Mouse (Mus musculus) cortical plate, adult 2 months (tissue): ENCODE measurements at regions not wholly inside any gene's neighbourhood (a gene's known extent, or its start where the extent isn't known, plus 50 kb on each side); places are given as distances from the start of the nearest gene placed in this dataset.
A peak's percentile ranks its signal among the peaks of the same experiment; 100 is the strongest.

Experiments
- H3K27ac ChIP-seq: fragments of 200-500 bp; 2 replicates; pipeline ENCODE4 v1.5.1; 2012; ENCODE audit warnings: low read length, control low read depth, inconsistent platforms; ENCODE audit not compliant: insufficient read depth
- H3K4me1 ChIP-seq: fragments of 200-500 bp; 2 replicates; pipeline ENCODE4 v1.6.1; 2011; ENCODE audit warnings: low read length; ENCODE audit not compliant: control insufficient read depth, insufficient read depth
- H3K4me3 ChIP-seq: fragments of 200-500 bp; 2 replicates; pipeline ENCODE4 v1.5.1; 2011; ENCODE audit warnings: mild to moderate bottlenecking, low read length, control low read depth; ENCODE audit not compliant: insufficient read depth
- CTCF ChIP-seq: fragments of 200-500 bp; IDR thresholded peaks from 2 replicates; pipeline ENCODE4 v1.5.1; 2011; ENCODE audit warnings: mild to moderate bottlenecking, control low read depth, low read length; ENCODE audit not compliant: insufficient read depth; ENCODE audit errors: extremely low read depth
- POLR2A ChIP-seq: fragments of 200-500 bp; IDR thresholded peaks from 2 replicates; pipeline ENCODE4 v1.6.1; 2011; ENCODE audit warnings: mild to moderate bottlenecking, low read length, control low read depth; ENCODE audit not compliant: insufficient read depth; ENCODE audit errors: extremely low read depth

DNA sequence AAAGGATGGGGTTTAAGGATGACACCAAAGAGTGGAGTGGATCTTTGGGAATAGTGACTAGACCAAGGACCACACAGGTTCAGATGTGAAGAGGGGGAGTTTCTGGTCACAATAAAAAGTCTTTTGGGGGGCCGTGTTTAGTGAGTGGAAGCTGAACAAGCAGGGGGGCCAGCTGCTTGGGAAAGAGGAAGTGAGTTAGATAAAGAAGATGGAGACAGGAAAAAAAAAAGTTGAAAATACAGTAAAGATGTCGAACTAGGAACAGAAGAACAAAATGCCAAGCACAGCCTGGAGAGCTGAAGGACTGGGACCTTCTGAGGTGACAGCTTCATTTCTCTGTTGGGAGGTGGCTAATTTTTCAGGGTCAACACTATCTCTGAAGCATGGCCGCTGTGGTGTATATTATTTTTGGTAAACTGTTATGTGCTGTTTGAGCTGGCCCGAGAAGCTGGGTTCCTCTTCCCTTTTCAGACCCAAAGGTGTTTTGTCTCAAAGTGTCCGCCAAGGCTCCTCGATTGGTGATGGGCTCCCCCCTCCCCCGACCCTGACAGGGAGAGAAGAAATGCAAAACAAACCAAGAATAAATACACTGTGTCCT, 97.1 kb downstream of the Nog start:
- no peak for TF ChIP-seq POLR2A
- TF ChIP-seq CTCF, result no peak
- H3K4me3 ChIP-seq, result no peak overlapping the region
- no peaks in the 10 kb centered on the region for H3K4me1 ChIP-seq
- H3K27ac ChIP-seq, result no peak overlapping the region

DNA sequence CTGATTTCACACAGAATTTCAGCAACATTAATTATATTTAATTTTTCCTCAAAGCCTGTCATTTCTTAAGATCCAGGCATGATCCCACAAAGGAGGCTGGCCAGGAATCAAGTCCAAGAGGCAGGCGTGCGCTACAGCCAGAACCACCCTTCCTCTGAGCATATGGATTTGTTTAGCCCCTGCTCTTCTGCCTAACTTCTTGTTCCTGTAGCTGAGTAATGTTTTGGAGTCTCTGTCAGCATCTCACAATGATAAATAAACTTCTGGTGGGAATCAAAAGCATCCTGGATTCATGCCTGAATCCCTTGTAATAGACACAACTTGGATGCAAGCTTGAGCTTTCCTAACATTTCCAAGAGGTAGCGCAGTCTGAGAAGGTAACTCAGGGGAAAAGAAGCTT, 101.7 kb downstream of the Nog start:
- TF ChIP-seq POLR2A (no peak), CTCF (no peak)
- H3K27ac ChIP-seq, result no peak overlapping the region
- H3K4me1 ChIP-seq, result no peaks in the 10 kb centered on the region
- no peak overlapping the region for H3K4me3 ChIP-seq

DNA sequence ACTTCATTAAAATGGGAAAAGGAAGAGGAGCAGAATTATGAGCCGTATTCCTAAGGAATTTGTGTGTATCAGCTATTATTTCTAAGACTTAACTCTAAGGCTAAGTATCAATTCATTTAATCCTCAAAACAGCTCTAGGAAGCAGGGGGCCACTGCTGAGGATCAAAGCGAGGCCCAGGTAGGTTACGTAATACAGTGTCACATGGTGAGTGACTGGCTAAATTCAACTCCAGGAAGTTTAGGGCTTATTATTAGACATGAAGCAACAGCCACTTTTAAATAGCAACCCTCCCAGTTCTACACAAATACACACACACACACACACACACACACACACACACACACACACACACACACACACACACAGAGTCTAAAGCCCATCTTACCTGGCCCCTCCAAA, 109.3 kb downstream of the Nog start:
- H3K4me1 ChIP-seq, result no peaks in the 10 kb centered on the region
- TF ChIP-seq POLR2A (no peak), CTCF (no peak)
- H3K27ac ChIP-seq, result no peak overlapping the region
- no peak overlapping the region for H3K4me3 ChIP-seq

DNA sequence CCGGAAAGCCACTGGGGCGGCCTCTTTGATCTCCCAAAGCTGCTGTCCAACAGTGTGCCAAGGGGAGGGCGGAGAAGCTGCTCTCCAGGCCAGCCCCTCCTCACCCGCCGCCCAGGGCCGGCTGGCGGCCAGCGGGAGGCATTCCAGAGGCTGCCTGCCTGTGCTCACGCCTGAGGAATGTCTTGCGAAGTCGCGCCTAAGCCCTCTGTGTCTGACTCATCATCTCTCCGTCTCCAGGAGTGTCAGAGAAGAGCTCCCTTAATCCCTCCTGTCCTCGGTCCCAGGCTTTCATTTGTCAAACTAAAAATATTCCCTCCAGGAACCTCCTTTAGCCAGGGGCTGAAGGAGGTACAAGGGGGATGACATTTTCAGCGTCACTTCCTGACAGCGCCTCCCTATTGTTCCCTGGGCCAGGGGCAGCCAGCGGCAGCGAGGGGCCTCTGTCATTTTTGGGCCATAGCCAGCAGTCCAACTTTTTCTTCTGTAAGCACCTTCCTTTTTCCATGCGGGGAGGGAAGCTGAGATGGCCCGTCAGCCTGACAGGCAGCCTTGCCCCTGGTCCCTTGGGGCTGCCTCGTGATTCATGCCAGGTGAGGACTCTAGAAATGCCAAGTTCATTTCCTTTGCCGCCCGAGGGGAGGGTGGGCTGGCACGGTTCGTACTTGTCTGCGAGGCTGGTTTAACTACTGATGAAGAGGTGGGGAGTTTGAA, 113.4 kb downstream of the Gm525 start:
- TF ChIP-seq CTCF (no peak), POLR2A (no peak)
- Histone ChIP-seq H3K27ac (no peak overlapping the region), H3K4me1 (no peaks in the 10 kb centered on the region), H3K4me3 (no peak overlapping the region)

DNA sequence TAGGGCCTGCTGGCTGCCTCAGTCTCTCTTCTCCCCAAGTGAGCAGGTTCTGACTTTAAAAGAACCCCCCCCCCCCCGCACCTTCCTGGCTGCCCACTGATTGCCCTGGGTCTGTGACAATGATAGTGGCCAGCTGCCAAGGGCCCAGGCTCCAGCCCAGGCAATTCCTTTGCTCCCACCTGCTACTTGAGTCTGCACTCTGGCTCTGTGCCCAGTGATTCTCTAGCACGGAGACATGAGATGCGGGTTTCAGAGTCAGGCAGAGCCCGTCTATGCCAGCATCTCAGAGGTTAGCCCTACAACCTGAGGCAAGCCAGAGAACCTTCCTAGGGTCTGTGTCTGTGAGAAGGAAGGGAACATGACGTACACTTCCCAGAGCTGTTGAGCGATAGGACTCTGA, 112.2 kb downstream of the Gm525 start:
- Histone ChIP-seq H3K4me3 (no peak overlapping the region), H3K27ac (no peak overlapping the region), H3K4me1 (no peaks in the 10 kb centered on the region)
- no peak for TF ChIP-seq CTCF
- no peak for TF ChIP-seq POLR2A

DNA sequence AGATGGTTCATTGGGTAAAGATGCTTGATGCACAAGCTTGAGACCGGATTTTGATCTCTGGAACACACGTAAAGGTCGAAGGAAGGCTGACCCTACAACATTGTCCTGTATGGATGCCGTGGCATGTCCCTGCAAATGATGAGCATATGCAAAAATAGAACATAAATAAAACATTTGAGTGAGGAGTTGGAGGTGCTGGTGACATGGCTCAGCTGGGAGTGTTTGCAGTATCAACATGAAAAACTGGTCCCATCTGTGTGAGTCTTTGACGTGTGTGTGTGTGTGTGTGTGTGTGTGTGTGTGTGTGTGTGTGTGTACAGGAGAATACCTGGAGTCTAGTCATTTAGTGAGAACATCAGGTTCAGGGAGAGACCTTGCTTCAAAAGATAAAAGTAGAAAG, 107.8 kb downstream of the Gm525 start:
- TF ChIP-seq CTCF (no peak), POLR2A (no peak)
- Histone ChIP-seq H3K4me1 (no peaks in the 10 kb centered on the region), H3K4me3 (no peak overlapping the region), H3K27ac (no peak overlapping the region)

DNA sequence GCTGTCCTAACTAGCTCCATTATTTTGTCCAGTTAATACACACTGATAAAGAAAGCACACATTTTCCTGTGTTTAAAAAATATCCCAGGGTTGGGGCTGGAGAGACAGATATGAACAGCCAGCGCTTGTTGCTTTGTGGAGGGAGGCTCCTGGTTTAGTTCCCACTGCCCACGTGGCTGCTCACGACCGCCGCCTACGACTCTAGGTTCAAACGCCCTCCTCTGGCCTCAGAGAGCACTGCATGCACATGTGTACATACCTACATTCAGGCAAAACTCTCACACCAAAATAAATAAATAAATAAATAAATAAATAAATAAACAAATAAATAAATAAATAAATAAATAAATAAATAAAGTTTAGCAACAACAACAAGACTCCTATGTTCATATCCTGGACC, 104.8 kb downstream of the Gm525 start:
- no peak overlapping the region for H3K4me3 ChIP-seq
- H3K27ac ChIP-seq, result no peak overlapping the region
- TF ChIP-seq CTCF, result no peak
- TF ChIP-seq POLR2A, result no peak
- no peaks in the 10 kb centered on the region for H3K4me1 ChIP-seq

DNA sequence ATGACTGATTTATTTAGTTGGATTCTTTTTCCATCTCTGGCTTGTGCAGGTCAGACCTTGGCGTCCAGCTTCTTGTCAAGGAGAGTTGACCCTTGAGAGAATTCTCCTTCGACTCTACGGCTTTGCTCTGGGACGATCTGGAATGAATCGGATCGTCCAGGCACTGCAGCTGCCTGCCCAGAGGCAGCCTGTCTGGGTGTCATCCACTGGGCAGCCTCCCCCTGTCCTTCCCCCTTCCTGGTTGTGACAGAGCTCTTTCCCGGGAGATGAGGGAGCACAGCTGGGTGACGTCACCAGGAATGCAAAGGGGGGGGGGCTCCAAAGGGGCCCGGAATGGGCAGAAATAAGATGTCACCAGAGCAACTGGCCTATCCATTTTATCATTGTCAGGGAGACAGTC, 101.9 kb downstream of the Gm525 start:
- Histone ChIP-seq H3K4me3 (no peak overlapping the region), H3K4me1 (no peaks in the 10 kb centered on the region), H3K27ac (no peak overlapping the region)
- TF ChIP-seq POLR2A (no peak), CTCF (no peak)

DNA sequence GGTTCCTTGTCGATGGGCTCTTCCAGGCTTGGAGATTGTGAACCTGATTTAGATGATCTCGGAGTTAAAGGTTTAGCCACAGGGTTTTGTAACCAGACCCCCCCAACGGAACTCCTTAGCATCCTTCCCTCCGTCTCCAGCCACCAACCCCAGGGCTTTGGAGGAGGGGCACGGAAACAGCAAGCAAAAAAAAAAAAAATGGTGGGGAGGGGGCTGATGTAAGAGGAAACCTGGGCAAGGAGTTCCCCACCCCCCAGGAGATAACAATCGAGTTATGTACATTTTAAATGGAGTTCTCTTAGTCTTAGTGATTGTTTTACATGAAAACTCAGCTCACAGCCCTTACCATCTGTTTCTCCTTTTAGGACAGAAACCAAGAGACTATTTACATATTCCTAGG, 101.3 kb downstream of the Gm525 start:
- Histone ChIP-seq H3K4me1 (no peaks in the 10 kb centered on the region), H3K4me3 (no peak overlapping the region), H3K27ac (no peak overlapping the region)
- TF ChIP-seq POLR2A (no peak), CTCF (no peak)

DNA sequence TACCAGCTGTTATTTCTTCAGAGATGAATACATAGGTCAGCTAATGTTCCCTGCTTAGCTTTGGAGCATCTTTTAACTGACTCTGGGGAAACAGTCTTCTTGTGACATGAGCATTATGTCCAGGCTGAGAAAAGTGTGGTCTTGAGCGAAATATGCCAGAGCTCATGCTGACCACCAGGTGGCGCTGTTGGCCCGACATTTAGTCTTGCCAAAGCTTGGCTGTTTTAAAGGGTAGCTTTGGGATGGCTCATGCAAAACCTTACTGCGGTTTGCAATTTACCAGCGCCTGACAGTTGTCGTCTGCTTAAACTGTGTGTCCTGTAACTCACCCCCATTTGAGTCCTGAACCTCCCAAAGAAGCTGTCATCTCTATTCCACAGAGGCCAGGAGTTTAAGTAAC, 91.6 kb downstream of the Gm525 start:
- H3K4me3 ChIP-seq, result no peak overlapping the region

More for the DNA sequence above, 91.6 kb downstream of the Gm525 start:
- TF ChIP-seq CTCF, result peak; percentile 98
- no peak for TF ChIP-seq POLR2A
- Histone ChIP-seq H3K27ac (no peak overlapping the region), H3K4me1 (no peaks in the 10 kb centered on the region)
